10 mouse cellular contexts compared by ENCODE assay signal in the genomic region with DNA sequence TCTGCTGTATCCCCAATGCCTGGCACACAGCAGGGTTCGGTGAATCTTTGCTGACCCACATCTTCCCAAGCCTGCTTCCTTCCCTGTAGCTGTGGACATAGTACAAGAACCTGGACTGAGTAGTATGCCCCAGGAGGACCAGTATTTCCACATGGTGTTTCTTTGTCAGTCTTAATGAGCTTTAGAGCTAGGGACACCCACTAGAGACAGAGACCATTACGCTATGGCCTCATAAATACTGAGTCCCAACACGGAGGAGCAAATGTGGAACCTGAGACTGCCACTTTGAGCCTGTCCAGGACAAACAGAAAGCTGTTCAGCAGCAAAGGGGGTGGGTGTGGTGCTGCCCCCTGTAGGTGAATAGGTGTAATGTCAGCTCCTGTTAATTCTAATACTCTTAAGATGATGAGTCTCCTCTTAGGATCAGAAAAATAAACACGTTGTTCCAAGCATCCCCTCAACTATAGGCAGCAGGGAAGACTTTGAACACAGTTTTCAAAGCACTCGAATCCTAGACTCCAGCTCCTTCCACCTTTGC. TPM values are rescaled to one million over a fixed set of nuclear protein-coding genes. Genes with fewer than 3 reads are reported as not detected.
DNase-seq lines count a peak whose midpoint lies in the region; ATAC-seq and TF ChIP-seq lines count a peak whose summit lies in the region.
"Had no signal": no experiment of that assay in that cellular context is flagged by ENCODE, and none has a peak within 500 bp of the region (broad histone marks: within the 10 kb centered on the region; RNA-seq: fewer than 3 reads in every experiment).

No protein-coding gene starts in this region.

- no peak overlapping the region for H3K9ac ChIP-seq in kidney, embryonic 15.5 days
- H3K9ac ChIP-seq: embryonic facial prominence, embryonic 12.5 days; limb, embryonic 13.5 days had no signal

- DNase-seq in left cerebral cortex, adult 2 months (ENCODE audit: extremely low spot score in 1 of 2, low spot score in 2 of 2): no peak
- no peak for DNase-seq in left cerebral cortex, postnatal 36 days (ENCODE audit: low spot score in 2 of 2)
- peak; percentile 21 for DNase-seq in ES-CJ7 (ENCODE audit: low read depth, low spot score)
- DNase-seq in mesoderm, embryonic 11.5 days (ENCODE audit: low read depth, low spot score): peak; percentile 41

- no peak overlapping the region for H3K4me3 ChIP-seq in left cerebral cortex, adult 2 months
- no peak overlapping the region for H3K4me3 ChIP-seq in bone marrow macrophage, adult 2 months (ENCODE audit: insufficient read depth, low read length)
- H3K4me3 ChIP-seq in kidney, embryonic 15.5 days (replicated peaks): no peak overlapping the region
- H3K4me3 ChIP-seq: embryonic facial prominence, embryonic 12.5 days; limb, embryonic 13.5 days had no signal

- no peaks in the 10 kb centered on the region for H3K4me1 ChIP-seq in bone marrow macrophage, adult 2 months (ENCODE audit: control insufficient read depth, insufficient read depth, low read length)
- no peaks in the 10 kb centered on the region for H3K4me1 ChIP-seq in kidney, embryonic 15.5 days
- H3K4me1 ChIP-seq: embryonic facial prominence, embryonic 12.5 days had no signal

- no peak for ATAC-seq in kidney, embryonic 15.5 days (replicated peaks; ENCODE audit: low FRiP score)
- no peak for ATAC-seq in monocyte, adult 5-6 weeks (replicated peaks; ENCODE audit: insufficient number of reproducible peaks, low FRiP score, low TSS enrichment, poor library complexity, severe bottlenecking)

- H3K27me3 ChIP-seq in kidney, embryonic 15.5 days: no peaks in the 10 kb centered on the region
- H3K27me3 ChIP-seq: embryonic facial prominence, embryonic 12.5 days had no signal

- no peak overlapping the region for H3K27ac ChIP-seq in left cerebral cortex, adult 2 months
- no peak overlapping the region for H3K27ac ChIP-seq in bone marrow macrophage, adult 2 months (ENCODE audit: insufficient read depth, low read depth, low read length)
- no peak overlapping the region for H3K27ac ChIP-seq in kidney, embryonic 15.5 days
- H3K27ac ChIP-seq: embryonic facial prominence, embryonic 12.5 days; limb, embryonic 13.5 days had no signal

- no peaks in the 10 kb centered on the region for H3K9me3 ChIP-seq in kidney, embryonic 15.5 days (replicated peaks)
- H3K9me3 ChIP-seq: embryonic facial prominence, embryonic 12.5 days; limb, embryonic 13.5 days had no signal

- no peak overlapping the region for H3K4me2 ChIP-seq in kidney, embryonic 15.5 days
- H3K4me2 ChIP-seq: embryonic facial prominence, embryonic 12.5 days; limb, embryonic 13.5 days had no signal

- peak; percentile 68 for TF ChIP-seq CTCF in left cerebral cortex, adult 2 months (IDR thresholded peaks at IDR 0.05)
- peak; percentile 74 for TF ChIP-seq CTCF in bone marrow macrophage, adult 2 months (IDR thresholded peaks at IDR 0.05; ENCODE audit: low read depth, low read length)

- intact Hi-C loops in left cerebral cortex, adult 2 months (cut with DNase I): no loop called here
- intact Hi-C loops in left cerebral cortex, postnatal 36 days (cut with DNase I): no loop called here

- TF ChIP-seq POLR2A in bone marrow macrophage, adult 2 months (IDR thresholded peaks at IDR 0.05; ENCODE audit: borderline replicate concordance, low read depth, low read length): no peak

- WGBS in kidney, embryonic 15.5 days: 43% methylated on average over 5 of the region's 5 CpGs

- no peaks in the 10 kb centered on the region for H3K36me3 ChIP-seq in kidney, embryonic 15.5 days
- H3K36me3 ChIP-seq: embryonic facial prominence, embryonic 12.5 days; limb, embryonic 13.5 days had no signal

RNA-seq across cellular contexts. Expression of gene Pdia6, which starts 44.4 kb away (rescaled TPM):
- total RNA-seq in left cerebral cortex, adult 2 months (2021): 100 to 1,000 TPM; 137 to 144 TPM
- 100 to 1,000 TPM; 104 to 150 TPM for total RNA-seq in left cerebral cortex, postnatal 36 days (2021)
- 81.4 and 93.3 TPM in 2 replicates for polyA plus RNA-seq in bone marrow macrophage, adult 2 months (2012; ENCODE audit: insufficient read depth, insufficient read length, missing spikeins)
- 614 and 635 TPM in 2 replicates for polyA plus RNA-seq in kidney, embryonic 15.5 days (2015; fragmentation: Nextera tagmentation; extraction: Ambion mirVana)
- 231 to 298 TPM (median 241 TPM) in 3 replicates for total RNA-seq in monocyte, adult 5-6 weeks (2017)

RNA-seq across cellular contexts. Expression of gene Kcnf1, which starts 45.3 kb away (rescaled TPM):
- 100 to 1,000 TPM; 115 to 117 TPM for total RNA-seq in left cerebral cortex, adult 2 months (2021)
- total RNA-seq in left cerebral cortex, postnatal 36 days (2021): 100 to 1,000 TPM; 102 to 115 TPM
- not detected in 2 replicates for polyA plus RNA-seq in bone marrow macrophage, adult 2 months (2012; ENCODE audit: insufficient read depth, insufficient read length, missing spikeins)
- polyA plus RNA-seq in kidney, embryonic 15.5 days (2015; fragmentation: Nextera tagmentation; extraction: Ambion mirVana): 0.58 and 0.64 TPM in 2 replicates
- total RNA-seq in monocyte, adult 5-6 weeks (2017): not detected in 3 replicates
- total RNA-seq: neutrophil, adult 5-6 weeks had no signal

Comparison
In these comparisons a context has a peak if more than half of its experiments do, and no peak if none do; other contexts are left out.
1. DNase-seq: peak in ES-CJ7 (single experiment) and mesoderm, embryonic 11.5 days (single experiment); none in left cerebral cortex, adult 2 months (0 of 2) and left cerebral cortex, postnatal 36 days (0 of 2).
2. RNA of gene Kcnf1, which starts 45.3 kb away (total RNA-seq): 115 to 117 TPM in left cerebral cortex, adult 2 months and 102 to 115 TPM in left cerebral cortex, postnatal 36 days; not detected in monocyte, adult 5-6 weeks; every median in the first group is over 100 times any median in the second.